Mouse (Mus musculus): ENCODE results near the gene Ric8a.
A peak's percentile ranks its signal among the peaks of the same experiment; 100 is the strongest.

Gene Ric8a

GRCm38 (mm10) chr7:140856785-140857549 lies at the start of gene Ric8a:
Gene Ric8a, plus strand, starts transcription at chr7:140856957.
- ATAC-seq (ENCODE audit: insufficient number of reproducible peaks, low FRiP score, low TSS enrichment): peak; percentile 77

- ATAC-seq (ENCODE audit: insufficient number of reproducible peaks, low FRiP score, low TSS enrichment): no peak
Measured at GRCm38 (mm10) chr7:140810496-140810895, 46.3 kb upstream of the Ric8a start.

GRCm38 (mm10) chr7:140811714-140812113 lies 45.0 kb upstream of the Ric8a start:
- no peak for ATAC-seq (ENCODE audit: insufficient number of reproducible peaks, low FRiP score, low TSS enrichment)

GRCm38 (mm10) chr7:140812850-140813249 lies 43.9 kb upstream of the Ric8a start:
- no peak for ATAC-seq (ENCODE audit: insufficient number of reproducible peaks, low FRiP score, low TSS enrichment)

- no peak for ATAC-seq (ENCODE audit: insufficient number of reproducible peaks, low FRiP score, low TSS enrichment)
Measured at GRCm38 (mm10) chr7:140820173-140820572, 36.6 kb upstream of the Ric8a start.

GRCm38 (mm10) chr7:140821305-140821652 lies 35.5 kb upstream of the Ric8a start:
- ATAC-seq (ENCODE audit: insufficient number of reproducible peaks, low FRiP score, low TSS enrichment): no peak; the same call in 1 of the 2 replicates

- ATAC-seq (ENCODE audit: insufficient number of reproducible peaks, low FRiP score, low TSS enrichment): peak; percentile 72; the same call in 1 of the 2 replicates
Measured at GRCm38 (mm10) chr7:140821653-140822329, 35.0 kb upstream of the Ric8a start, which contains the start of gene Zfp941. Gene Zfp941, minus strand, starts transcription at chr7:140822178.

GRCm38 (mm10) chr7:140822731-140823130 lies 34.0 kb upstream of the Ric8a start:
- no peak for ATAC-seq (ENCODE audit: insufficient number of reproducible peaks, low FRiP score, low TSS enrichment)

GRCm38 (mm10) chr7:140828171-140828881 lies 28.4 kb upstream of the Ric8a start:
- peak; percentile 83 for ATAC-seq (ENCODE audit: insufficient number of reproducible peaks, low FRiP score, low TSS enrichment)

GRCm38 (mm10) chr7:140831447-140831846 lies 25.3 kb upstream of the Ric8a start:
- ATAC-seq (ENCODE audit: insufficient number of reproducible peaks, low FRiP score, low TSS enrichment): no peak

GRCm38 (mm10) chr7:140833341-140833740 lies 23.4 kb upstream of the Ric8a start:
- no peak for ATAC-seq (ENCODE audit: insufficient number of reproducible peaks, low FRiP score, low TSS enrichment)

- ATAC-seq (ENCODE audit: insufficient number of reproducible peaks, low FRiP score, low TSS enrichment): no peak
Measured at GRCm38 (mm10) chr7:140834968-140835757, 21.6 kb upstream of the Ric8a start, which contains the start of gene Urah. Gene Urah, plus strand, starts transcription at chr7:140835018.

GRCm38 (mm10) chr7:140835758-140836087 lies 21.0 kb upstream of the Ric8a start:
- ATAC-seq (ENCODE audit: insufficient number of reproducible peaks, low FRiP score, low TSS enrichment): no peak

GRCm38 (mm10) chr7:140836243-140837115 lies 20.3 kb upstream of the Ric8a start:
- no peak for ATAC-seq (ENCODE audit: insufficient number of reproducible peaks, low FRiP score, low TSS enrichment)

- no peak for ATAC-seq (ENCODE audit: insufficient number of reproducible peaks, low FRiP score, low TSS enrichment)
Measured at GRCm38 (mm10) chr7:140839556-140839955, 17.2 kb upstream of the Ric8a start.

GRCm38 (mm10) chr7:140840750-140841735 lies 15.7 kb upstream of the Ric8a start:
- ATAC-seq (ENCODE audit: insufficient number of reproducible peaks, low FRiP score, low TSS enrichment): no peak

- ATAC-seq (ENCODE audit: insufficient number of reproducible peaks, low FRiP score, low TSS enrichment): no peak
Measured at GRCm38 (mm10) chr7:140843806-140844205, 13.0 kb upstream of the Ric8a start.

All from cerebellum, adult (tissue).